Mouse (Mus musculus) kidney, adult 11 months (tissue): ENCODE results near the gene Teddm2.
A peak's percentile ranks its signal among the peaks of the same experiment; 100 is the strongest.
"Not testable (repeated sequence)": the region's sequence is repeated elsewhere in the genome, so short reads cannot be mapped to it uniquely, and the experiment has no call there.

Source experiments
- DNase-seq: peaks from one replicate; pipeline ENCODE4 v3.0.0; 2022

The Teddm2 gene

GRCm38 (mm10) chr1:153903006-153903405 is 3.0 kb upstream of the Teddm2 start:
- no peak for DNase-seq

GRCm38 (mm10) chr1:153900860-153901730 is 1.1 kb upstream of the Teddm2 start:
- no peak for DNase-seq

- no peak for DNase-seq
Measured at GRCm38 (mm10) chr1:153900381-153900780, 353 bp upstream of the Teddm2 start.

- no peak for DNase-seq
Measured at GRCm38 (mm10) chr1:153898989-153899730, 868 bp downstream of the Teddm2 start.

- DNase-seq: no peak
Measured at GRCm38 (mm10) chr1:153897196-153897595, 2.8 kb downstream of the Teddm2 start.

- DNase-seq: peak; percentile 47
Measured at GRCm38 (mm10) chr1:153894979-153895378, 5.0 kb downstream of the Teddm2 start.

- no peak for DNase-seq
Measured at GRCm38 (mm10) chr1:153894201-153894893, 5.7 kb downstream of the Teddm2 start.

- DNase-seq: no peak
Measured at GRCm38 (mm10) chr1:153893746-153894145, 6.3 kb downstream of the Teddm2 start.

GRCm38 (mm10) chr1:153891442-153891841 is 8.6 kb downstream of the Teddm2 start, which contains the start of gene Teddm1a:
Gene Teddm1a, plus strand, starts transcription at chr1:153891742.
- no peak for DNase-seq

- DNase-seq: no peak
Measured at GRCm38 (mm10) chr1:153890121-153890520, 9.9 kb downstream of the Teddm2 start.

- DNase-seq: no peak
Measured at GRCm38 (mm10) chr1:153886024-153886633, 13.9 kb downstream of the Teddm2 start.

GRCm38 (mm10) chr1:153880391-153880790 is 19.6 kb downstream of the Teddm2 start:
- not testable (repeated sequence) for DNase-seq

- no peak for DNase-seq
Measured at GRCm38 (mm10) chr1:153874045-153874444, 26.0 kb downstream of the Teddm2 start, which contains the start of gene Teddm1b. Gene Teddm1b, plus strand, starts transcription at chr1:153874345.

- DNase-seq: no peak
Measured at GRCm38 (mm10) chr1:153855946-153856345, 44.1 kb downstream of the Teddm2 start.

GRCm38 (mm10) chr1:153852696-153853095 is 47.3 kb downstream of the Teddm2 start:
- DNase-seq: not testable (repeated sequence)

GRCm38 (mm10) chr1:153846867-153847266 is 53.2 kb downstream of the Teddm2 start:
- no peak for DNase-seq

GRCm38 (mm10) chr1:153846420-153846819 is 53.6 kb downstream of the Teddm2 start:
- no peak for DNase-seq

- no peak for DNase-seq
Measured at GRCm38 (mm10) chr1:153844042-153844441, 56.0 kb downstream of the Teddm2 start, which contains the start of gene Rgsl1. Gene Rgsl1, minus strand, starts transcription at chr1:153844142.

- DNase-seq: no peak
Measured at GRCm38 (mm10) chr1:153842121-153842740, 57.8 kb downstream of the Teddm2 start.

GRCm38 (mm10) chr1:153836036-153836435 is 64.0 kb downstream of the Teddm2 start:
- no peak for DNase-seq

GRCm38 (mm10) chr1:153830746-153831145 is 69.3 kb downstream of the Teddm2 start:
- DNase-seq: no peak

GRCm38 (mm10) chr1:153820216-153820615 is 79.8 kb downstream of the Teddm2 start:
- DNase-seq: no peak
